Mouse (Mus musculus): ENCODE measurements around the gene Hic1. TPM values are rescaled to one million over a fixed set of nuclear protein-coding genes. Genes with fewer than 3 reads are reported as not detected.
A peak's percentile ranks its signal among the peaks of the same experiment; 100 is the strongest.

Hic1 gene
- polyA plus RNA-seq, 1 experiment from 2014 or later: 0.92 TPM

DNA sequence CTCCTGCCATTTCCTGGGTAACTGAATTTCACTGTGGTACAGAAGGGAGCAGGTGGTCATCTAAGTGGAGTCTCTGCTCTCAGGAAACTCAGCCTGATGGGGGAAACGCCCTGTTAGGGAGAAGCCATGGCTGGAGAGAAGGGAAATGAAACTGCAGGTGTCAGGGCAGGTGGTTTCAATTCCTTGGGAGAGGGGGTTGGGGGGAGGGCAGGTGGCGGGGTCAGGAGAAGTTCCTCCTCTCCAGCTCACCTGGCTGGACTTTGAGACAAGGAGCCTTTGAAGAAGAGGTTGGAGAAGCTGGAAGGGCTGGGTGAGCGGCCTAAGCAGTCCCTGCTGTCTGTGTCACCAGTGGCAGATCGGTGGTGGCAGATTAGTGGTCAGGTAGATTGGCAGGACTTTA, 37.0 kb upstream of the Hic1 start:
- Histone ChIP-seq H3K27me3 (ENCODE audit: control insufficient read depth, insufficient read depth, low read length) (no peaks in the 10 kb centered on the region), H3K4me3 (replicated peaks; ENCODE audit: low read depth, low read length) (no peak overlapping the region), H3K9me3 (ENCODE audit: control insufficient read depth, low read length) (no peaks in the 10 kb centered on the region), H3K4me2 (ENCODE audit: low read length) (no peak overlapping the region), H3K36me3 (ENCODE audit: control insufficient read depth, insufficient read depth, low read length) (no peaks in the 10 kb centered on the region), H3K4me1 (ENCODE audit: control insufficient read depth, insufficient read depth, low read length) (peaks cover 57% of the 10 kb centered on the region), H3K27ac (replicated peaks; ENCODE audit: low read depth, low read length) (no peak overlapping the region), H3K9ac (replicated peaks; ENCODE audit: low read length) (no peak overlapping the region)
- ATAC-seq (ENCODE audit: low FRiP score, low TSS enrichment): no peak
- WGBS: 81% methylated on average over 4 of the region's 4 CpGs
- DNase-seq: no peak

DNA sequence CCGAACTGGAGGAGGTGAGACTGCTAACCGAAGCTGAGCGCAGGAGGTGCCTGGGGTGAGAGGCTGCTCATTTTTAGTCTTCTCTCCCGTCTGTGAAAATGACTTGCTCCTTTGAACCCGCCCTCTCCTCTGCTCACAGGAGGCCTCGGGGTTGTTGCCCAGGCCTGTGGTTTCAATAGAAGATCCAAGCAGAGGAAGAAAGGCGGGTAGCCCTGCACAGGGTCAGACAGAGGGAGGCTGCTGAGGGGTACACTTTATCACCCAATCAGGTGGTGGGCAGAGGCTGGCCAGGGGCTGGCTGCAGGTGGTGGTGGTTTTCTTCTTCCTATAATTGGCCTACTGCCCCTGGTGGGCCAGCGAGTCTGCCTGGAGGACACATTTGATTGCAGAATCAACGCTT, 35.2 kb upstream of the Hic1 start:
- peak overlapping the region; percentile 60; the same call in 1 of the 2 replicates for H3K27ac ChIP-seq (replicated peaks; ENCODE audit: low read depth, low read length)
- no peak overlapping the region for H3K9ac ChIP-seq (replicated peaks; ENCODE audit: low read length)
- H3K4me2 ChIP-seq (ENCODE audit: low read length): no peak overlapping the region
- no peaks in the 10 kb centered on the region for H3K27me3 ChIP-seq (ENCODE audit: control insufficient read depth, insufficient read depth, low read length)
- ATAC-seq (ENCODE audit: low FRiP score, low TSS enrichment) (no peak), DNase-seq (no peak)
- H3K36me3 ChIP-seq (ENCODE audit: control insufficient read depth, insufficient read depth, low read length): no peaks in the 10 kb centered on the region
- no peaks in the 10 kb centered on the region for H3K9me3 ChIP-seq (ENCODE audit: control insufficient read depth, low read length)
- 35% methylated on average over 9 of the region's 9 CpGs for WGBS
- peaks cover 46% of the 10 kb centered on the region for H3K4me1 ChIP-seq (ENCODE audit: control insufficient read depth, insufficient read depth, low read length)
- no peak overlapping the region for H3K4me3 ChIP-seq (replicated peaks; ENCODE audit: low read depth, low read length)

DNA sequence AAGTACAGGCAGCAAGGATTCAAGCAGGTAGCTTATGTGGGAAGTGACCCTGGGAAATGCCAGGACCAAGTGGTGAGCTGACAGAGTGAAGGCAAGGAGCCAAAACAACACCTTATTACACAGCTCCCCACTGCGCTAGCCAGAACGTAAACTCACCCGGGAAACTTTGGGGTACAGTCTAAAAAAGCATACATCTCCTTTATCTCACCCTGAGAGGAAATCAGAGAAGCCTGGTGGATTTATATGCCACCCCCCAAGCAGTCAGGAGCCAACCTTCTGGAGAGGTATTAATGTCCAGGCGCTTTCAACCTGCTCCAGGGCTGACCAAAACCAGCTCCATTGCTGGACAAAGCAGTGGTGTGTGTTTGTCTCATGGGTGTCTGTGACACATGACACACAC, 34.6 kb upstream of the Hic1 start:
- DNase-seq (no peak), ATAC-seq (ENCODE audit: low FRiP score, low TSS enrichment) (no peak)
- Histone ChIP-seq H3K4me1 (ENCODE audit: control insufficient read depth, insufficient read depth, low read length) (peaks cover 41% of the 10 kb centered on the region), H3K4me2 (ENCODE audit: low read length) (no peak overlapping the region), H3K36me3 (ENCODE audit: control insufficient read depth, insufficient read depth, low read length) (no peaks in the 10 kb centered on the region), H3K4me3 (replicated peaks; ENCODE audit: low read depth, low read length) (no peak overlapping the region), H3K27me3 (ENCODE audit: control insufficient read depth, insufficient read depth, low read length) (no peaks in the 10 kb centered on the region), H3K9ac (replicated peaks; ENCODE audit: low read length) (no peak overlapping the region), H3K9me3 (ENCODE audit: control insufficient read depth, low read length) (no peaks in the 10 kb centered on the region), H3K27ac (replicated peaks; ENCODE audit: low read depth, low read length) (no peak overlapping the region)
- 87% methylated on average over 4 of the region's 4 CpGs for WGBS

DNA sequence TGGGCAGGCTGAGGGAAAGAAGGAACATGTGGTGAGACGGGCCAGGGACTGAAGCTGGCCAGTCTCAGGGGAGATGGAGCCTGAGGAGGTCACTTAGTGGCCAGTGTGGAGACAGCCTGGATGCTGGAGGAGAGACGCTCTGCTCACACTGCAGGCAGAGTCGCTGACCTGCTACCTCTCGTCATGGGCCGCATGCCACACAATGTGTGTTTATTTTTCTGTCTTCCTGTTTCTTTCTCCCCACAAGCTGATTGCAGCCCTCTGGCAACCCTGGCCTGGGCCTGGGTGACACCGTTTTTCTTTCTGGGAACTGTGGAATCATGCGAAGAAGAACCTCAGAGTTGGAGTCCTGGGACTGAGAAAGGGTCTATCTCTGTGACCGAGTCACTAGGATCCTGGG, 32.4 kb upstream of the Hic1 start:
- Histone ChIP-seq H3K9ac (replicated peaks; ENCODE audit: low read length) (no peak overlapping the region), H3K9me3 (ENCODE audit: control insufficient read depth, low read length) (no peaks in the 10 kb centered on the region), H3K27ac (replicated peaks; ENCODE audit: low read depth, low read length) (no peak overlapping the region), H3K4me1 (ENCODE audit: control insufficient read depth, insufficient read depth, low read length) (peaks cover 50% of the 10 kb centered on the region), H3K36me3 (ENCODE audit: control insufficient read depth, insufficient read depth, low read length) (no peaks in the 10 kb centered on the region), H3K4me2 (ENCODE audit: low read length) (no peak overlapping the region), H3K4me3 (replicated peaks; ENCODE audit: low read depth, low read length) (no peak overlapping the region), H3K27me3 (ENCODE audit: control insufficient read depth, insufficient read depth, low read length) (no peaks in the 10 kb centered on the region)
- WGBS: 69% methylated on average over 8 of the region's 8 CpGs
- ATAC-seq (ENCODE audit: low FRiP score, low TSS enrichment): no peak
- DNase-seq: no peak

DNA sequence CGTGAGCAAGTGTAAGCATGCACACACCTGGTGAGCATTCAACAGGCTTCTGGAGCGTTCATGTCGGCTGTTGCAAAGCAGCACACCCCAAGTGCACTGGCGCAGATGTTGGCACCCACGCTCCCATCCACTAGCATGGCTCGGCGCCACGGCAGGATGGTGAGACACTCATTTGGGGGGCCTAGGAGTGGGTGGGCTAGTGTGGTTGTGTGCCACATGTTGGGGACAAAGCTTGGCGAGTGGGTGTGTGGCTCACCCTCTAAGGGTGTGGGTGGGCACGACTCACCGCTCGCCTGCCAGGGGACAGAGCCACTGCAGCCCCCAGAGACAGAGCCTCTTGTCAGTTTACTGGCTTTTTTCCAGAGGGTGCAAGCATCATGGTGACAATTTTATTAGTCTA, 31.6 kb upstream of the Hic1 start:
- Histone ChIP-seq H3K4me1 (ENCODE audit: control insufficient read depth, insufficient read depth, low read length) (peaks cover 57% of the 10 kb centered on the region), H3K4me3 (replicated peaks; ENCODE audit: low read depth, low read length) (no peak overlapping the region), H3K27ac (replicated peaks; ENCODE audit: low read depth, low read length) (no peak overlapping the region), H3K36me3 (ENCODE audit: control insufficient read depth, insufficient read depth, low read length) (no peaks in the 10 kb centered on the region), H3K27me3 (ENCODE audit: control insufficient read depth, insufficient read depth, low read length) (0 out of 2 replicates have a peak, but pooled peaks cover 4% of the 10 kb centered on the region), H3K9me3 (ENCODE audit: control insufficient read depth, low read length) (no peaks in the 10 kb centered on the region), H3K9ac (replicated peaks; ENCODE audit: low read length) (no peak overlapping the region), H3K4me2 (ENCODE audit: low read length) (no peak overlapping the region)
- no peak for ATAC-seq (ENCODE audit: low FRiP score, low TSS enrichment)
- 91% methylated on average over 12 of the region's 12 CpGs for WGBS
- DNase-seq: no peak

DNA sequence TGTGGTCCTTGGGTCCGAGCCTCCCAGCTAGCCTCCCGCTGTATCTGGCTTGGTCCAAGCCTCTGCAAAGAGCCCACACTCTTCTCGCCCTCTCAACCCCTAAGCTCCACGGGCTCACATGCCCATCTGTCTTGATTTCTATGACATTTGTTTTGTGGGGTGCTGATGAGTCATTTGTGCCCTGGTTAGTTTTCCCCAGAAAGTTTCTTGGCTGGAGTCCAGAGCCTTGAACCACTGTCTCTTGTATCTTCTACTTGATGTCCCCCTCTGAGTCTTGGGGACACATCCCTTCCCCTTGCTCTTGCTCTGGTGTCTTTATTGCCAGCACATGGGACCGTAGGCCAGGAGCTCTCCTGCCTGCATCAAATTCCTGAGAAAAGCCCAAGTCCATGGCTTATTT, 30.6 kb upstream of the Hic1 start:
- WGBS: 80% methylated on average over 5 of the region's 5 CpGs
- Histone ChIP-seq H3K9me3 (ENCODE audit: control insufficient read depth, low read length) (no peaks in the 10 kb centered on the region), H3K4me3 (replicated peaks; ENCODE audit: low read depth, low read length) (no peak overlapping the region), H3K27me3 (ENCODE audit: control insufficient read depth, insufficient read depth, low read length) (0 out of 2 replicates have a peak, but pooled peaks cover 8% of the 10 kb centered on the region), H3K27ac (replicated peaks; ENCODE audit: low read depth, low read length) (no peak overlapping the region), H3K9ac (replicated peaks; ENCODE audit: low read length) (no peak overlapping the region), H3K4me2 (ENCODE audit: low read length) (no peak overlapping the region), H3K36me3 (ENCODE audit: control insufficient read depth, insufficient read depth, low read length) (no peaks in the 10 kb centered on the region), H3K4me1 (ENCODE audit: control insufficient read depth, insufficient read depth, low read length) (peaks cover 58% of the 10 kb centered on the region)
- ATAC-seq (ENCODE audit: low FRiP score, low TSS enrichment) (no peak), DNase-seq (no peak)

DNA sequence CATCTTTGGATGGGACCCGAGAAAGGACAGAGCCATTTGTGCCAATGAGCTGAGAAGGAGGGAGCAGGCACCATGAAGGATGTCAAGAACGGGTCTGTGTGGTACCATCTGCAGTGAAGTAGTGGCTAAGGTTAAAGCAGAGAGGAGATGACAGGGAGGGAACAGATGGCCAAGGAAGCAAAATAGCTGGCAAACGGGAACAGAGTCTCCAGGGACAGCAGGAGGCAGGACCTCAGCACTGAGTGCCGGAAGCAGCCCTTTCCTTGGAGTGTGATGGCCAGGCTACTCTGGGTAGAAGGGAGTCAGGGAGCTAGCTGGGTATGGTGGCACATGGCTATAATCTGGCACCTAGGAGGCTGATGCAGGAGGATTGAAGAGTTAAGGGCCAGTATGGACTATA, 29.5 kb upstream of the Hic1 start:
- no peaks in the 10 kb centered on the region for H3K9me3 ChIP-seq (ENCODE audit: control insufficient read depth, low read length)
- DNase-seq (no peak), ATAC-seq (ENCODE audit: low FRiP score, low TSS enrichment) (no peak)
- peaks cover 60% of the 10 kb centered on the region for H3K4me1 ChIP-seq (ENCODE audit: control insufficient read depth, insufficient read depth, low read length)
- no peak overlapping the region for H3K4me2 ChIP-seq (ENCODE audit: low read length)
- no peaks in the 10 kb centered on the region for H3K36me3 ChIP-seq (ENCODE audit: control insufficient read depth, insufficient read depth, low read length)
- H3K27ac ChIP-seq (replicated peaks; ENCODE audit: low read depth, low read length): no peak overlapping the region
- H3K27me3 ChIP-seq (ENCODE audit: control insufficient read depth, insufficient read depth, low read length): peaks cover 19% of the 10 kb centered on the region; the same call in 1 of the 2 replicates
- WGBS: 57% methylated on average over 4 of the region's 4 CpGs
- no peak overlapping the region for H3K9ac ChIP-seq (replicated peaks; ENCODE audit: low read length)
- no peak overlapping the region for H3K4me3 ChIP-seq (replicated peaks; ENCODE audit: low read depth, low read length)

DNA sequence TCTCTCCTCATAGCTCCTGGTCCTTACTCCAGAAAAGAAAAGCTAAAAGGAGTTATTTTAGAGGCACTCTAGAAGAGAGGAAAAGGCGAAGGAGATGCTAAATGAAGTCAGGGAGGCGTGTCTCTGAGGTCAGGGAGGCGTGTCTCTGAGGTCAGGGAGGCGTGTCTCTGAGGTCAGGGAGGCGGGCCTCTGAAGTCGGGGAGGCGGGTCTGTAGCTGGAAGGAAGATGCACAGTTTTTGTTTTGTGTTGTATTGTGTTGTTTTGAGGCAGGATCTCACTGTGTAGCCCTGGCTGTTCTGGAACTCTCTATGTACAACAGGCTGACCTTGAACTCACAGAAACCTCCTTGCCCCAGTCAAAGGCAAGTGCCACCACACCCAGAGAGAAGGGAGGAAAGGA, 28.6 kb upstream of the Hic1 start:
- WGBS: 21% methylated on average over 7 of the region's 7 CpGs
- no peak overlapping the region for H3K4me3 ChIP-seq (replicated peaks; ENCODE audit: low read depth, low read length)
- H3K27me3 ChIP-seq (ENCODE audit: control insufficient read depth, insufficient read depth, low read length): peaks cover 19% of the 10 kb centered on the region; the same call in 1 of the 2 replicates
- H3K9ac ChIP-seq (replicated peaks; ENCODE audit: low read length): no peak overlapping the region
- peaks cover 58% of the 10 kb centered on the region for H3K4me1 ChIP-seq (ENCODE audit: control insufficient read depth, insufficient read depth, low read length)
- no peaks in the 10 kb centered on the region for H3K9me3 ChIP-seq (ENCODE audit: control insufficient read depth, low read length)
- H3K27ac ChIP-seq (replicated peaks; ENCODE audit: low read depth, low read length): no peak overlapping the region
- ATAC-seq (ENCODE audit: low FRiP score, low TSS enrichment): no peak
- DNase-seq: no peak
- no peaks in the 10 kb centered on the region for H3K36me3 ChIP-seq (ENCODE audit: control insufficient read depth, insufficient read depth, low read length)
- no peak overlapping the region for H3K4me2 ChIP-seq (ENCODE audit: low read length)

DNA sequence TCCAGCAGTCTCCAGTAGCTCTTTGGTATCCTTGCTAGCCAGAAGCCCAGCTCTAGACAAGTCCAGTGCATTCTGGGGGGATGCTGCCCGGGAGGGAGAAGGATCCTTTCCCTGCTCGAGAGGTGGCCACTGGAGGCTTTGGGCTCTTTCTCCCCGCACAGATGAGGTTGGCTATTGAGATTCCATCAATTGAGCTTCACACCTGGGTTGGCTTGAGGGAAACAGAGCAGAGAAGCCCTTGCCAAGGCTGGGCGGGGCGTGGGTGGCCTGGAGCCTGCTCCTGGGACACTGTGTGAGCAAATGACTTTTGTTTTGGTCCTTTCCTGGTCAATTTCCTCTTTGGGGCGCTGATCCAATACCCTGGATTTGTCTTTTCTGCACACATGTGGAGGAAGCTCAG, 26.8 kb upstream of the Hic1 start:
- peak overlapping the region; percentile 59 for H3K4me3 ChIP-seq (replicated peaks; ENCODE audit: low read depth, low read length)

More for the DNA sequence above, 26.8 kb upstream of the Hic1 start:
- no peaks in the 10 kb centered on the region for H3K9me3 ChIP-seq (ENCODE audit: control insufficient read depth, low read length)
- H3K36me3 ChIP-seq (ENCODE audit: control insufficient read depth, insufficient read depth, low read length): no peaks in the 10 kb centered on the region
- peaks cover 19% of the 10 kb centered on the region; the same call in 1 of the 2 replicates for H3K27me3 ChIP-seq (ENCODE audit: control insufficient read depth, insufficient read depth, low read length)
- DNase-seq (no peak), ATAC-seq (ENCODE audit: low FRiP score, low TSS enrichment) (no peak)
- WGBS: 48% methylated on average over 6 of the region's 6 CpGs
- peak overlapping the region; percentile 27; the same call in 1 of the 2 replicates for H3K9ac ChIP-seq (replicated peaks; ENCODE audit: low read length)
- peak overlapping the region; percentile 80 for H3K4me2 ChIP-seq (ENCODE audit: low read length)
- peak overlapping the region; percentile 56 for H3K27ac ChIP-seq (replicated peaks; ENCODE audit: low read depth, low read length)
- H3K4me1 ChIP-seq (ENCODE audit: control insufficient read depth, insufficient read depth, low read length): peaks cover 53% of the 10 kb centered on the region
